Mouse (Mus musculus) frontal cortex, adult (tissue): Measurements from ENCODE around the gene Theg.

Experiments
- ATAC-seq: cut with Nextera tagmentation; 2 replicates; pipeline ENCODE4 v1.9.2; 2017; ENCODE audit warnings: mild to moderate bottlenecking, moderate library complexity, mixed read lengths; ENCODE audit not compliant: low TSS enrichment

The Theg gene

GRCm38 (mm10) chr10:79556951-79557350 is 30.2 kb downstream of the Theg start:
- ATAC-seq = no peak

- ATAC-seq = no peak
Measured at GRCm38 (mm10) chr10:79555238-79555724, 31.9 kb downstream of the Theg start.

- peak; percentile 98 for ATAC-seq
Measured at GRCm38 (mm10) chr10:79554330-79555237, 32.5 kb downstream of the Theg start, which contains the start of gene Mier2. Gene Mier2 (minus strand): TSS chr10:79555199.

GRCm38 (mm10) chr10:79553691-79554090 is 33.4 kb downstream of the Theg start:
- no peak for ATAC-seq

- ATAC-seq = no peak
Measured at GRCm38 (mm10) chr10:79553176-79553575, 34.0 kb downstream of the Theg start.

- ATAC-seq = no peak
Measured at GRCm38 (mm10) chr10:79552531-79552930, 34.6 kb downstream of the Theg start.

- ATAC-seq = no peak
Measured at GRCm38 (mm10) chr10:79550366-79550765, 36.8 kb downstream of the Theg start.

GRCm38 (mm10) chr10:79548971-79549723 is 38.0 kb downstream of the Theg start:
- no peak for ATAC-seq

GRCm38 (mm10) chr10:79548546-79548945 is 38.6 kb downstream of the Theg start:
- no peak for ATAC-seq

- ATAC-seq = no peak
Measured at GRCm38 (mm10) chr10:79547148-79547675, 39.9 kb downstream of the Theg start.

- no peak for ATAC-seq
Measured at GRCm38 (mm10) chr10:79546483-79546882, 40.6 kb downstream of the Theg start.

- no peak for ATAC-seq
Measured at GRCm38 (mm10) chr10:79545891-79546290, 41.2 kb downstream of the Theg start.

- ATAC-seq = no peak
Measured at GRCm38 (mm10) chr10:79544631-79545030, 42.5 kb downstream of the Theg start.

- ATAC-seq = no peak
Measured at GRCm38 (mm10) chr10:79543884-79544597, 43.1 kb downstream of the Theg start.

- ATAC-seq = no peak
Measured at GRCm38 (mm10) chr10:79542171-79542570, 45.0 kb downstream of the Theg start.

- no peak for ATAC-seq
Measured at GRCm38 (mm10) chr10:79541522-79541921, 45.6 kb downstream of the Theg start.

- no peak for ATAC-seq
Measured at GRCm38 (mm10) chr10:79540746-79541145, 46.4 kb downstream of the Theg start.

GRCm38 (mm10) chr10:79539701-79540495 is 47.2 kb downstream of the Theg start:
- no peak for ATAC-seq

- no peak for ATAC-seq
Measured at GRCm38 (mm10) chr10:79538873-79539272, 48.3 kb downstream of the Theg start.

GRCm38 (mm10) chr10:79538323-79538722 is 48.8 kb downstream of the Theg start:
- peak; percentile 62 for ATAC-seq

GRCm38 (mm10) chr10:79537781-79538180 is 49.4 kb downstream of the Theg start:
- ATAC-seq = no peak
